Mouse (Mus musculus) heart, adult 2 months (tissue): ENCODE measurements around the gene Rgmb.

Experiments
- CTCF ChIP-seq: fragments of 200-600 bp; IDR thresholded peaks from 2 replicates; pipeline ENCODE4 v1.8.1; 2022; ENCODE audit warnings: antibody characterized with exemption, mild to moderate bottlenecking, moderate library complexity
- POLR2A ChIP-seq: fragments of 200-500 bp; IDR thresholded peaks from 2 replicates; pipeline ENCODE4 v1.6.1; 2011; ENCODE audit warnings: mild to moderate bottlenecking, low read depth, low read length, control low read depth; ENCODE audit not compliant: insufficient read depth

DNA sequence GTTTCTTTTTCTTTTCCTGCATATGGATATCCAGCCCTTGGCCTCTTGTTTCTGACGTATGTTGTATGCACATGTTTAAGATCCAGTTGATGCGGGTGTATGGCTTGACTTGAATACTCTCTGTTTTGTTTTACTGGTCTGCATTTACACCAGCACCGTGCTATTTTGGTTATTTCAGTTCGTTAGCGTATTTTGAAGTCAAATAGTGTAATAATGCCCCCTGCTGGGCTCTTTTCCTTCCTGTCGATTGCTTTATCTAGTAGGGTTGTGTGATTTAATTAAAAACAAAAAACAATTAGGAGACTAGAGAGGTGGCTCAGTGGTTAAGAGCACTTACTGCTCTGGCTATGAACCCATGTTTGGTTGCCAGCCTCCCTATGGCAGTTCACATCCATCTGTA, 52.9 kb downstream of the Rgmb start:
- TF ChIP-seq POLR2A (no peak), CTCF (peak; percentile 40)
